Mouse (Mus musculus): ENCODE results near the gene Olfml3.

Olfml3 gene

DNA sequence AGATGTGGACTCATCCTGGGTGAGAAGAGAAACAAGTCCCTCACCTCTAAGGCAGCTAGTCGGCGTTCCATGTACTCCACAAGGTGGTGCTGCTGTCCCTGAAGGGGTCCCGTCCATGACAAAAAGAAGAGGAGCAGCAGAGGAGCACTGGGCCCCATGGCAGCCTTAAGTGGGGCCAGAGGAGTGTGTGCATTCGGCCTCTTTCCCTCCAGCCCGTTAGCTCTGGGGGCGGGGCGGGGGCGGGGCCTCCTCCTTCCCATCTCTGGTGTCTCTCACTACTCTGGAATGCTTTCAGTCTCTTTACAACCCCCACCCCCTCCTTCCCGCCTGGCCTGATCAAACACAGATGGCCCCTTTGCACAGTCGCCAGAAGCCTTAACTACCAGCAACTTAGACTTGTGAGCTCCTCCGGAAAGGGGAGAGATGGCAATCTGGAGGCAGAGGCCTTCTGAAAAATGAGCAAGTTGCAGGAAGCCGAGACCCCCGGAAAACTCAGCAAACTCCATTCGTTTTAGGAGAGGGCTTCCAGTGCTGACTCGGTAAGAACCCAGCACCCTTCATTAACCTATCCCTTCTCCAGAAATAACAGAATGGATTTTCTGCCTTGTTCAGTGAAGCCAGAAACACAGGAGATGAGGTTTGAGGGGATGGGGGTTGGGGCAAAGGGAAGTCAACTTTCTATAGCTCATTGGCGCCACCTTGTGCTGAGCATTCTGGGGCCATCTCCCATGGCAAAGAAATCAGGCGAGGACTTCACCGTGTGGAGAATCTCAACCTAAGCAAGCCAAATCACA is at the start of gene Olfml3:
Olfml3 (minus strand) TSS at position 224 of the 794 bp plus-strand sequence.
- peak; percentile 76 for DNase-seq (ENCODE audit: low spot score)

DNA sequence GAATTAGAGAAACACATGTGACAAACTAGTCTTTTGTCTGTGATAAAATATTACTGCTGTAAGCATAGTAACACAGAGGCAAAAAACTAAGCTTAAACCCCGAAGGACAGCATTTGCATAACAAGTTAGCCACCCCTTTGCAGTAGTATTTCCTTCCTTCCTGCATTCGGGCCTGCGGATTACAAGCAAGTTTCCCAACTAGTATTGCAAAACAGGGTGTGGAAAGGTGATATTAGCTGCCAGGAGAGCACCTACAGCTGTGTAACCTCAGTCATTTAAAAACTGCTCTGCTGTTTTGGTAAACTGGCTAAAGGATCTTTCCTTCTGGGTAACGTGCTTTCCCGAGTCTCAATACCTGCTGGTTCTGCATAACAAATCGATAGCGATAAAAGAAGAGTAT is 49.4 kb upstream of the Olfml3 start:
- DNase-seq (ENCODE audit: low spot score): no peak

DNA sequence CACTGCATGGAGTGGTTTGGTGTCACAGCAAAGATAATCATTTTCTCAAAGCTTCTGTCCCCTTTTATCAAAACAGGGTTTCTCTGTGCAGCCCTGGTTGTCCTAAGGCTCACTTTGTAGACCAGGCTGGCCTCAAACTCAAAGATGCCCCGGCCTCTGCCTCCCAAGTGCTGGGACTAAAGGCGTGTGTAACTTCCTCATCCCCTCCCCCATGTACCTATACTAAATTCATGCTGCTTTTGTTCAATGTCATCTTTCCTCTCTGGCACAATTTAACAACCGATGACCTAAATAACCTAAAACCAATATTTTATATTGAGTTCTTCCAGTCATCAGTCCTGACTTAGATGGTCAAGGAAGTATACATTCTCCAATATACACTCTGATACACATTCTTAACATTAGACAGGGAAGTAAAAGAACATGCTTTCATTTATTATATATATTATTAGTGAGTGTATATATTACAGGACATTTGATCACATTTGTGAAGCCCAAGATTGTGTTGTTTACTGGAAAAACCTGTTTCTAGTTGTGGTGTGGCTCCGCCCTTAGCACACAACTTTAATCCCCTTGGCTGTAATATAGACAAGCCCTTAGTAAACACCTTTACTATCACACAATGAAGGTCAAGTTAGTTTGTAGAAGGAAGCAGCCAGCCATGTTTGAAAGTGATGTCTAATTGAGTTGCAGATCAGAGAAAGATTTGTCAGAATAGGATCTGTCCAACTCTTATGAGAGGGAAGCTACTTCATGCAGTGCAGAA is 45.2 kb upstream of the Olfml3 start:
- DNase-seq (ENCODE audit: low spot score): no peak

DNA sequence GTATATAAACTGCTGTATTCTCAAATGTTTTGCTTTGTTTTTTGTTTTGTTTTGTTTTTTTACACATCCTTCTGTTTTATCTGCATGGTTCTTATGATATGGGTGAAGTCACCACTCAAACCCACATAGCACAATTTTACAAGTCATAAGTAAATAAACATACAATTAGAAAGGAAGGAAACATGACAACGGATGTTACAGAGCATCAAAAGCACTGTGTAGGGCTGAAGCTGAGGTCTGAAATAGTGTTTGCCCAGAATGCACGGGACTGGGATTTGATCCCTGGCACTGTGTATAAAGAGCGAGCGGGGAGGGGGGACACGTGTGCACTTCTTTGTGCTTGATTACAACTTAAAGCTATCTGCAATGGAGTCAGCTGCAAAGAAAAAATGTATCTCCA is 43.0 kb upstream of the Olfml3 start:
- no peak for DNase-seq (ENCODE audit: low spot score)

DNA sequence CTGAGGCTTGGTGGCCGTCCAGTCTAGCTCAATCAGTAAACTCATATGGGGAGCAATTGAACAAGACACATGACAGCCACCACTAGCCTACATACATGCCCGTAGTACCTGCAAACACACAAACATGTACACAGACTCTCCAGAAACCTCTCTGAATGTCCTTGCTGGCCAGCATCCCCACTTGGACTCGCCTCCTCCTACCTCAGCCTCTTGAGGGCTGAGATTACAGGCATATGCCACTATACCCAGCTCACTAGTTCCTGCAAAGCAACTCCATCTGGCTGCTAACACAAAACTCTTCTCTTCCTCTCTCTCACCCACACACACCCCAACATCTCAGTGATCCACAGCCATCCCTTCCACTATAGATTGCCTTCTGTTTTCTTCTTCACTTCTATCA is 42.5 kb upstream of the Olfml3 start:
- no peak for DNase-seq (ENCODE audit: low spot score)

DNA sequence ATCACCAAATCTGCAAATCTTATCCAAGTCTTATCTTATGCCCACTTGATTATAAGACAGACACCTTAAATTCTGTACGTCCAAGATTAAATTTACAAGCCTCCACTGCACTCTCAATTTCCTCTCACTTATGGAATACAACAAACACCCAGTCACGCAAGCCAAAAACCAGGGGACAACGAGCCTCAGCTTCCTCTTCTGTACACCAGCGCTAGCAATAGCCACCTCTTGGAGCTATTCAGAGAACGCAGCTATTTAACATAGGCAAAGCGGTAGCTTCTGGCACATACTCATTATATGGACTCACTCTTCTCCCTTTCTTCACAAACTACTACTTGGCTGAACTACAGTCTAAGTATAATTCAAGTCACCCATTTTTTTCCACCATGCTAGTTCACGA is 41.4 kb upstream of the Olfml3 start:
- no peak for DNase-seq (ENCODE audit: low spot score)

DNA sequence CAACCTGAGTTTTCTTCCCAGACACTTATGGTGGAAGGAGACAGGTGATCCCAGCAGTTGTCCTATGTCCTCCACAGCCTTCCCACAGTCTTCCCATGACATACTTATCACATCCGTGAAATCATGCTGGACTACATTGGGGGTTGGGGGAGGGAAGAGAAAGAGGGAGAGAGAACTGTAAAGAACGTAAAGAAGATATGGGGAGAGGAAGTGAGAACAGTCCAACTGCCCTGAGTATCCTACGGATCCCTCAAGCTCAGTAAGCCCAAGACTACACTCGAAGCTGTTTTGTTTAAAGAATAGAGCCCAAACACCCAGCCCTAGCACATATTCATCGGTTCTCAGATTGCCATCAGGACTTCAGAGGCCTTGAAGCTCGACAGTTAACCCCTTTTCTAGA is 40.9 kb upstream of the Olfml3 start:
- no peak for DNase-seq (ENCODE audit: low spot score)

DNA sequence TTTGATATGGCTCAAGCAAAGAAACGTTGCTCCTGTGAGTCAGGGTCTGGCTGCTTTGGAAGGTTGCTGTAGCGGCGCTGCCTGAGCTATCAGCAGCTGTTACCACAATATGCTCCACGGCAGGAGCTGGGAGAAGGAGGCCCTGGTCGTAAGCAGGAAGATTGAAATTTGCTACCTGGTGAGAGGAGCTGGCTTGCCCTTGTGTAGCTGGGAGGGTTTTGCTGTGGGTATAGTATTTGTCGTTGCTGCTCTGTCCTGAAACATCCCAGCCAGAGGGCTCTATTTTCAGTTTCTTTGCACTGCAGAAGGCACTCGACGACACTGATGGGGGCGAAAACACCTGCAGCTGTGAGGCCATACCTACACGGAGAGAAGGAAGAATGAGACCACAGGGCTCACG is 40.1 kb upstream of the Olfml3 start:
- DNase-seq (ENCODE audit: low spot score): no peak

DNA sequence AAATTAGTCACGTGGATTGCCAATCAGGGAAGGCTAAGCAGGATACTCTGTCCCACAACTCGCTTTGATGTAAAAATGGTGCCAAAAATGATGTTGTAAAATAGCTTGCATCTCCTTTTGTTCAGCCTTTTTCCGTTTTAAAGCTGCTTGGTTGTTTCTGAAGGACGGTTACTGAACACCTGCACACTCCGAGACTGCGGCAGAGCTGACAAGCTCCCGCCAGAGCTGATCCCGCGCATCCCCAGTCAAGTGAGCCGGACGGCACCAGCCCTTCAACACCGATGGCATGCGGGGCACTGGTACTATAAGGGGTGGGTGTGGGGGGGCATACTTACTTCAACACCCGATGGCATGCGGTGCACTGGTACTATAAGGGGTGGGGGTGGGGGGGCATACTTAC is 36.2 kb upstream of the Olfml3 start:
- DNase-seq (ENCODE audit: low spot score): no peak

DNA sequence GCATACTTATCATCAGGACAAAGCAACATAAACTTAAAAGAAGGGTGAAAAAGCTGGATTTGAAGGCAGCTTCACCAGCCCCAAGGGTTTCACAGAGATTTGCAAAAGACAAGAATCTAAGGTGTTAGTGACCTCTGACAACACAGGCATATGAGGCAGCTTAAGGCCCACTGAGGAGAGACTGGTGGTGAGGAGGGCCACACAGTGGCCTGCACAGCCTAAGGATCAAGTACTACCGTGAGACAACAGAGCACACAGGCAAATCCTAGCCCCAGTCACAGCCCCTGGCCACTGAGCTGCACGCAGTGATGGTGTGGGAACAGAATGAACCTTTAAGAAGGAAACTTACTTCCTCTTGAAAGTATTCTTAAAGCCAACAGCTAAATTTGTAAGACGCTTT is 35.7 kb upstream of the Olfml3 start:
- no peak for DNase-seq (ENCODE audit: low spot score)

DNA sequence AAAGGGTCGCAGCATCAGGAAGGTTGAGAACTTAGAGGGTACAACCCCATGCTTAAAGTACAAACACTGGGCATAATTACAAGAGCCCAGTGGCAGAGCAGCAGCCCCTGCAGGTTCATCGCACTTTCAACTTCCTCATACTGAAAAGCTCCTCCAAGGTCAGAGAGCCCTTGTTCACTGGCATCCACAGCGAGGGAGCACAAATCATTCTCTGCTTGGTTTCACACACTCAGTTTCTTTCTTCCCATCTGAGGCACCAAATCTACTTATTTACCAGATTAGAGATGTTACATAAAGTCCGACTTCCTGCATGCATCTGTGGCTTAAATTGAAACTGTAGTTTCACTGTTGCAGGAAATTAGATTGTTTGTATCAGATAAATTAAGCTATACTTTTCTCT is 35.0 kb upstream of the Olfml3 start:
- DNase-seq (ENCODE audit: low spot score): no peak

DNA sequence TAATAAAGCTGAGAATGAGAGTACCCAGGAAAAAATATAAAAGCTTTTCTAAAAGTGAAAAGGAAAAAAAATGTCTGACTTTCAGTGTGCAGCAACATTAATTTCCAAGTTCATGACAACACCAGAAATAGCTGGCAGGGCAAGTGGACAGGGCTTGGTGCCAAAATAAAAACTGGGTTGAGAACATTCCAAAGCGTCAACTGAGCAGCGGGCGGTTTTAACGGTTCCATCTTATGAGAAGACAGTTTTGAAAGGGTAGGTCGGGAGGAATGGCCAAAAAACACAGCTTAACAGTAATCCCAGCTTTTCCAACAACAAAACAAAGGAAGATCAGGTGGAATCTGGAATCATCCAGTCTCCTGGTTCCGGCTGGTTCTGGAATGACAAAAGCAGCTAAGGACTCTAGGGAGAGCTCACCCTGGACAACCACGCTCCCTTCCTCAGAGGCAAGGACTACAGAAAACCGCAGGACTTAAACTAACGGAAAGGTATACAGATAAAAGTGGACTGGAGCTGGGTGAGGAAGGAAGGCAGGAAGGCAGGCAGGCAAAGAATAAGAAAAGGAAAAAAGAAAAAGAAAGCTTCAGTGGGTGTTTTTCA is 33.8 kb upstream of the Olfml3 start:
- peak; percentile 39 for DNase-seq (ENCODE audit: low spot score)

DNA sequence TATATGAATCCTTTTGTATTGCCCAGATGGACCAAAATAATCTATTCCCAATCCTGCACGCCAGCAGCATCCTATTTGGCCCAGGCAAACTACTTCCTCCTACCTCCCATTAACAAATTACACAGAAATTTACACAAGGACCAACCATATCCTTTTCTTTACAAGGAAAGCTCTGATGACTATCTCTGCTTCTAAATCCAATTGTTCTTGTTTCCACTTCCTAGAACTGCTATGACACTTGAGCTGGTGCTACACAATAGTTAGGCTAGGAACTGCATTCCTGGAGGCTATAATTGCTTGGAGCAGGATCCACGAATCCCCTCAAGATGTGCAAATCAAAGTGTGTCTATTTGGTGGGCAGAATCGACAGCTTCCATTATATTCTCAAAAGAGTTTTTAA is 29.0 kb upstream of the Olfml3 start:
- DNase-seq (ENCODE audit: low spot score): no peak

DNA sequence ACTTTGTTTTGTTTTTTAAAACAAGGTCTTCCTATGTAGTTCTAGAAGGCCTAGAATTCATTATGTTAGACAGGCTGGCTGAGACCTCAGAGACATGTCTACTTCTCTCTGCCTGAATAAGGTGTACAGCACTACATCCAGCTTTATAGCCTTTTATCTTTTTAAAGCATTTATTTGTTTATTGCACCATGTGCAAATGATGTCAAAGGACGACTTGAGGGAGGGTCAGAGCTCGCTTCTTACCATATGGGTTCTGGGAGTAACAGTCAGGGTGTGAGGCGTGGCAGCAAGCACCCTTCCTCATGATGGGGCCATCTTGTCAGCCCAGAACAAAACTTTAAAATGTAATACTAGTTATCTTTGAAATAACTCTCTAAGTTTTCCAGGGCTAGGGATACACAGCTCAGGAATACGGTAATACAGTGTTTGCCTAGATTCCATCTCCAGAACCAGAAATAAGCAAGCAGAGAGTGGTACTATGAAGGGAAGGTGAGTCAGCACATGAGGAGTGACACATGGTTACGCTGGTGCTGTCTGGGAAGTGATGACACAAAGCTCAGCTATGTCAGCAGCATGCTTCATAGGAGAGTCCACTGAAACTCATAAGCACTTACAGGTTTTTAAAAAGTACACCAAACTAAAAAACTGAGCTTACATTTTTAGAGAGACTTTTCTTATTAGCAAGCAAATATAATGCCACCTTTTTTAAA is 21.6 kb upstream of the Olfml3 start:
- no peak for DNase-seq (ENCODE audit: low spot score)

DNA sequence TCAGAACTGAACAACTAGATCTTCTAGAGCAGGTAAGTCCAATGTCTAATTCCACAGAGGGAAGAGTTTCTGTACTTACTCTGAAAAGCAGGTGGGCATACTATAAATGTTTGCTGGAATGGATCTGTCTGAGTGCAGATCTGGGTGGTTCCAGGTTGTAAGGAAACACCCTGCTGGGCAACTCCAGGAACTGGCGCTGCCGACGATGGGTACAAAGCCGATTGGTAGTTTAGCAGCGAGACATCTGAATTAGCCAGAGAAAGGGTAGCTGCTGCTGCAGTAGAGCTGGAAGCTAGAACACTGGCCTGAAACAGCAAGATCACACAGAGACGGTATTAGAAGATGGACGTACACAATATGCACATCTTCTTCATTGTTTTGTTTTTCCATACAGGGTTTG is 20.7 kb upstream of the Olfml3 start:
- DNase-seq (ENCODE audit: low spot score): no peak

DNA sequence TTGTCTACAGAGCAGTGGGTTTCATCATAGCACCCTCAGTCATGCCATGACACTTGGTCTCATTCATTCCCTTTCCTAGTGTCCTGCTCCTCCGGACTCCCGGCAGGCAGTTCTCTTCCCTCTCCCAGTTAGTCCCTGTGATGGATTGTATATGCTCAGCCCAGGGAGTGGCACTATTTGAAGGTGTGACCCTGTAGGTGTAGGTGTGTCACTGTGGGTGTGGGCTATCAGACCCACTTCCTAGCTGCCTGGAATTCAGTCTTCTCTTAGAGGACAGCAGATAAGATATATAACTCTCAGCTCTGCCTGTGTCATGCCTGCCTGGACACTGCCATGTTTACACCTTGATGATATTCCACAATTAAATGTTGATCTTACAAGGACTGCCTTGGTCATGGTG is 19.1 kb upstream of the Olfml3 start:
- no peak for DNase-seq (ENCODE audit: low spot score)

DNA sequence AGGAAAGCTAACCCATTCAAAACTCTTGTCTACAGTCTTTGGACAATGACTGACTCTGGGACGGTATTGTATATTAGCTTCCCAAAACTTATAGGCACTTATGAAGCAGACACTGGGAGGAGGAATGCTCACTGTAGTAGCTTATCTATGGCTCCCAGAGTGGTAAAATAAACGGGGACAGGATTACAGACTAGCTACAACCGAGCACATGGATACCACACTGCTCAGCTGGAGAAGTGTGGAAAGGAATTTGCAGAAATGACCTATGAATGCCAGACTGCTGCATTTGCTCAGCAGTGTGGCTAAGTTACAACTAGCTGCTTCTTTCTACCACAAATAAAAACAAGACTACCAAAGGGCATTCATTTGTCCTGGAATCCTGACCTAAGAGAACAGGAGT is 17.6 kb upstream of the Olfml3 start:
- DNase-seq (ENCODE audit: low spot score): no peak

DNA sequence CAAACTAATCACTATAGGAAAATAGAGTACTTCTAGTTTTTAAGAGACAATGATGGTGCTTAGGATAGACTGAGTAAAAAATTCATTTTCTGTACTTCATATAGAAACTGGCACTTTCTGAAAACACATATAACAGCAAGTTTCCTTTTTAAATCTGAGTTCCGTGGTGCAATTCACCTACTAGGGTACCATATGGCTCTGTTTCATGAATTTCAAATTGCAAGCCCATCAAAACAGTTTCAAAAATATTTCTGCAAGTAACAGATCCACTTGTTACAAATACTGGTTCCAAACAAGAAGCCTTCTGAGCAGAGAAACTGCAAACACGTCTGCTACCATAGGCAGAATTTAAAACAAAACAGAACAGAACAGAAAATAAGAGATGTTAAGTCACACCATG is 13.8 kb upstream of the Olfml3 start:
- no peak for DNase-seq (ENCODE audit: low spot score)

DNA sequence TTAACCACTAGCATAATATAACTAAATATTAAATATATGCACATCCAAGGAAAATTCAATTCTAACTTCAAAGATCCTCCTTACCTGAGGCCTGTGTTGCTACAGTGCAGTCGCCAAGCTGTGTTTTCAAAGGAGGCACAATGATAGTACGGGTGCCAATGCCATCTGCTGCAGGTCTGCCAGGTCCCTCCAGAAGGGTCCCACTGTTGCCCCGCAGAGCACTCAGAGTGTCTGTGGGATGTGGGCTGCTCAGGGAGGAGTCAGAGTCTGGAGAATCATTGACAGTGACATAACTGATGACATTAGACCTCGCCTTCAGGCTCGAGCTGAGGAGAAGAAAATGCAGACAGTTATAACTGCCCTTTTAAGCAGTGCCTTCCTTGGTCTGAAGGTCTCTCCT is 8.9 kb upstream of the Olfml3 start:
- DNase-seq (ENCODE audit: low spot score): no peak

DNA sequence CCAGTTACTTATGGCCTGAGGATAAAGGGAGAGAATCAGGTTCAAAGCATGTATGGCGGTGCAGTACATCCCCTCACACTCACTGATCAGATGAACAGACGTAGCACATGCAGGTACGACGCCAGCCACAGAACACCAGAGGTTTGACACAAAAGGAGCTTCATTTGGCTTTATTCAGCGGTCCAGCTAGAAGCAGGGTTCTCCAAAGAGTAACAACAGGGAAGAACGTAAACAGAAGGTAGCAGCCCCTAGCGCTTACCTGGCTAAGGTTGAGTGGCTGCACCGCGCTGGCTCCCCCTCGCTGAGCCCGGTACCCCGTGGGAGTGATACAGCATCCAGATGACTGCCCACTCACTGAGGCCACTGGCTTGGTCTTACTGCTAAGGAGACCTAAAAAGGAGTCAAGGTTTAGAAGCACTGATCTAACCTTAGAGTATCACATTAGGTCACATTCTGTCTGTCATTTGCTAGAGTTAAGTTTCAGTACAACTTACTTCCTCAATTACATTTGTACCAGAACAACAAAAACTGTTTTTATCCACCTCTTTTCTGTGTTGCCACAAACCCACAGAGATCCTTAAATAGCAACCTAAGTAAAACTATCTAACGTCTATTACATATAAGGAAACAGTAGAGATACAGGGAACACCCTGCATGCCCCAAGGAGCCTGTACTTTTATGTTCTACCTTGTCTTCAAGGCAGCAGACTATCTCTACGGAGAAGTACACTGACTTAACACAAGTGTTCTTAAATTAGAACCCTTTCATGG is 7.4 kb upstream of the Olfml3 start:
- no peak for DNase-seq (ENCODE audit: low spot score)

DNA sequence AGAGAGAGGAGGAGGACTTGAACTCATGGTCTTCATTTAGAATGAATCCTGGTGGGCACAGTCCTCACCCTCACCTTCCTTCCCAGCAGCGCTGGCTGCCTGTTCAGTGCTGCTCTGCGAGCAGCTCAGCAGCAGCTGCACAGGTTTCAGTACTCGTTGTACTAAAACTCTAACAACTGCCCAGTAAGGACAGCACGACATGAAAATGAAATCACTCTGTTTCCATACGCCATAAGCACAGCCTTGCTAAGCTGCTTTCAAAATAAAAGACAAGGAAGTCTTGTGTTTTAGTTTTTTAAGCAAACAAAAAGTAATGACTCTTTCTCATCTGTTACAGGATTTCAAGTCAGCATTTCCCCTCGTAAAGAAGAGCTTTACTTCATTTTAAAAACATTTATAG is 5.4 kb upstream of the Olfml3 start:
- DNase-seq (ENCODE audit: low spot score): no peak

DNA sequence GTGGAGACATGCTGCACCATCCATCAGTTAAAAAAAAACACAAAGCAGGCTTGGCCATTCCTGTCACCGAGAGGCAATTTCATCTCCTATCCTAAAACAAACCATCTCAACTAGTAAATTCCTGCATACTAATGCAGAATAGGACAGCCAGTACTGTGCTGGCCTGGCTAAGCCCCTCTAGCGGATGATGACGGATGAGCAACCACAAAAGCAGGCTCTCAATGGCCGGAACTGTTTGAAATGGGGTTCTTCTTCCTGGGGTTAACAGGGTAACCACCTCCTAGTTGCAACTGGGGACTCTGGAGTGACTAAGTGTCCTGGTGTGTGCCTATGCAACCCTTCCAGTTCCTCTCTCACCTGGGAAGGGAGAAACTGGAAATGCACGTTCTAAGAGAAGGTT is 2.5 kb upstream of the Olfml3 start:
- no peak for DNase-seq (ENCODE audit: low spot score)

All from ovary, postnatal 10 days (tissue).